Mouse (Mus musculus): ENCODE measurements around the gene Prrc2b. TPM values are rescaled to one million over a fixed set of nuclear protein-coding genes. Genes with fewer than 3 reads are reported as not detected.
A peak's percentile ranks its signal among the peaks of the same experiment; 100 is the strongest.

Prrc2b gene
- polyA plus RNA-seq, 1 experiment, result 20.7 TPM

DNA sequence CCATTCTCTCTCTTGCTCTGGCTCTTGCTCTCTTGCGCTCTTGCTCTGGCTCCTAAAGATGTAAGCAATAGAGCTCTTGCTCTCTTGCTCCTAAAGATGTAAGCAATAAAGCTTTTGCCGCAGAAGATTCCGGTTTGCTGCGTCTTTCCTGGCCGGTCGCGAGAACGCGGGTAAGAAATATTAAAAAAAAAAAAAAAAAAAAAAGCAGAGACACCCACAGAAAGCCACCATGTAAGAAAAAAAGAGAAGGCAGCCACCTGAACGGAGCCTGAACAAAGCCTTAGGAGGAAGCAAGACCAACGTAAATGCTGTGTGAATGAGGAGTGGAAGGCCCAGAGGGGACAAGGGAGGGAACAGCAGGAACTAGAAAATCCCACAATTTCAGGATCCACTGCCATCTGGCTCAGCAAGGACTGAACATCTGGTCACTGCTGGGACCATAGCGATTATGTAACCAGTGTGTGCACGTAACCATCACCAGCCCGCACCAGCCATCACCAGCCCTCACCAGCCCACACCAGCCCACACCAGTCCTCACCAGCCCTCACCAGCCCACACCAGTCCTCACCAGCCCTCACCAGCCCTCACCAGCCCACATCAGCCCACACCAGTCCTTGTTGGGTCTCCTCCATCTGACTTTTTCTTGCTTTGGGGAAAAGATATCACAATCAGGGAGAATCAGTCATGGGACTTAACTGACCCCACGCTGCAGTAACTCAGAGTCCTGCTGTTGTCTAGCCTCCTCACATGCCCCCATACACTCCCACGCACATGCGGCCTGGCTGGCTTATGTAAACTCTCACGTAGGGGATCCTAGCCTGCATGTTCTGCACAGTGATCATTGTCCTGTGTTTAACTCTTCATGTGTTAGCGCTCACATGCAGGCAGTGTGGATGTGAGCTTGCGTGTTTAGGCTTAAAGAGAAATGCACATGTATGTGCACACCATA is 30.8 kb upstream of the Prrc2b start:
- H3K4me3 ChIP-seq (replicated peaks), result peak overlapping the region; percentile 75

DNA sequence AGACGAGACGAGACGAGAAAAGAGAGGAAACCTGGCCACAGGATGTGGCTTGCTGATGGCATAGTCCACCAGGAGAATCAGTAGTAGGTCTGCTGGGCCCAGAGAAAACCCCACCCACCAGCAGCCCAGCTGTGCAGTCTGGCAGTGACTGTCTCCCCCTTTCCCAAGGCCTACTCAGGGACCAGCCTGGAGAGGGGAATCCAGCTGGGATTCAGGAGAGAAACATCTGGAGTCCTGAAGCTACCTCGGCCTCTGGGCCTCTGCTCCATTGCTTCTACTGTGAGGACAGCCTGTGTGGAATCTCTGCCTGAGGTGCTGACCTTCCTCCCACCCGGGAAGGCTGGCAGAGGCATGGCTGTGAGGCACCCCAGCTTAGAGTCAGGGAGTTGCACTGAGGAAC is 29.7 kb upstream of the Prrc2b start:
- no peak for TF ChIP-seq GATA1 (IDR thresholded peaks at IDR 0.05; ENCODE audit: borderline replicate concordance, low read length)
- TF ChIP-seq FLI1 (IDR thresholded peaks at IDR 0.05; ENCODE audit: low read length), result no peak
- Histone ChIP-seq H3K4me1 (peaks cover 59% of the 10 kb centered on the region), H3K27me3 (replicated peaks) (no peaks in the 10 kb centered on the region), H3K9me3 (peaks cover 6% of the 10 kb centered on the region; the same call in 1 of the 2 replicates), H3K4me3 (replicated peaks) (peak overlapping the region; percentile 81), H3K36me3 (replicated peaks; ENCODE audit: low read length) (peaks cover 3% of the 10 kb centered on the region)

More for the DNA sequence above, 30.8 kb upstream of the Prrc2b start:
- peaks cover 59% of the 10 kb centered on the region for H3K4me1 ChIP-seq
- no peak for TF ChIP-seq GATA1 (IDR thresholded peaks at IDR 0.05; ENCODE audit: borderline replicate concordance, low read length)
- no peak for TF ChIP-seq FLI1 (IDR thresholded peaks at IDR 0.05; ENCODE audit: low read length)
- no peaks in the 10 kb centered on the region for H3K27me3 ChIP-seq (replicated peaks)
- peaks cover 6% of the 10 kb centered on the region; the same call in 1 of the 2 replicates for H3K9me3 ChIP-seq
- peaks cover 8% of the 10 kb centered on the region for H3K36me3 ChIP-seq (replicated peaks; ENCODE audit: low read length)

DNA sequence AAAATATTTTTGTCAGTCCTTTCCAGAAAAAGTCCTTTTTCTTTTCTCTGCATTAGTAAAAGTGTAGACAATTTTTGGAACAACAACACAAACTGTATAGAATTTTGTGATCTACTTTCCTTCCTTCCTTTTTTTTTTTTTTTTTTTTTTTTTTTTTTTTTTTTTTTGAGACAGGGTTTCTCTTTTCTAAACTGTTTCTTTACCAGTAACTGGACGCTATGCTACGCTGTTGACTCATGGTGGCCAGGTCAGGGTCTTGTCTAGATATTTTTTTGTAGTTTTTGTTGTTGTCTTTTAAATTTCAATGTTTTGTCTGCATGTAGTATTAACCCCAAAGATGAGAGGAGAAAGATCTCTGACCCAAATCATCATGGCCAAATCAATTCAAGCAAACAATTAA is 29.1 kb upstream of the Prrc2b start:
- TF ChIP-seq FLI1 (IDR thresholded peaks at IDR 0.05; ENCODE audit: low read length), result no peak
- 0 out of 2 replicates have a peak, but pooled peaks cover 3% of the 10 kb centered on the region for H3K9me3 ChIP-seq
- no peaks in the 10 kb centered on the region for H3K36me3 ChIP-seq (replicated peaks; ENCODE audit: low read length)
- H3K27me3 ChIP-seq (replicated peaks), result no peaks in the 10 kb centered on the region
- peaks cover 57% of the 10 kb centered on the region for H3K4me1 ChIP-seq
- no peak overlapping the region for H3K4me3 ChIP-seq (replicated peaks)

DNA sequence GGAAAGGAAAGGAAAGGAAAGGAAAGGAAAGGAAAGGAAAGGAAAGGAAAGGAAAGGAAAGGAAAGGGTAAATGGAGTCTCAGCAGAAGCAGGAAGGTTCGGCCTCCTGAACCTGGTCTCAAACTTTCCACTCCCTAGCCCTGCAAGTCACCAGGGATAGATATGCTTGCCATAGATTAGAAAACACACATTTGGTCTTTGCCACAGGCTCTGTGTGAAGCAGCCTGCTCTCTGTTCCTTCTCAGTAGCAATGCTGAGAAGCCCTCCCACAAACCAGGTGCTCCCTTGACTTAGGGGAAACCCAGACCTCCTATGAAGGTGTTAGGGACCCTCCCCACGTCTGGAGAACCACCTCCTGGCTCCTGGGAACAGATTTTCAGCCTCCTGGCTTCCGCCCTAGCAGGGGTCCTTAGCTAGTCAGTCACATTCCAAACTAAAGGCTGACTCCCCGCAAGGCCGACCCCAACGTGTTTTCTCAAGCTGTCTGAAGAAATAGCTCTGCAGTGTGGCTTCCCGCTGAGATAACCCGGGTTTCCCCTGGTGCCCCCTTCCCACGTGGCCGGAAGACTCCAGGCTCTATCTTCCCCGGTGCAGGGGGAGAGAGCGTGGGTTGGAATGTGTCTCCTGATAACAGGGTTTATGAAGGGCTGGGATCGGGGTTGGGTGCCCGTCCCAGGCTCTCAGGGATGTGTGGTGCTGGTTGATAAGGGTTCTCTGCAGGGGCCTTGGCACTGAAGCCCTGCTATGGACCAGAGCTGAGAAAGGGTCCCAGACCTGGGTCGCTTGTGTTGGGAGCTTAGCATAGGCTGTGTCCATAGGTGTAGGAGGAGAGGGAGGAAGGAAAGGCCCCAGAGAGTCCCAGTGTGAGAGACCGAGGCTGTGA is 23.0 kb upstream of the Prrc2b start:
- Histone ChIP-seq H3K36me3 (replicated peaks; ENCODE audit: low read length) (no peaks in the 10 kb centered on the region), H3K9me3 (no peaks in the 10 kb centered on the region), H3K4me3 (replicated peaks) (peak overlapping the region; percentile 83), H3K4me1 (peaks cover 91% of the 10 kb centered on the region), H3K27me3 (replicated peaks) (no peaks in the 10 kb centered on the region)
- TF ChIP-seq FLI1 (IDR thresholded peaks at IDR 0.05; ENCODE audit: low read length), result peak; percentile 58; the same call in 1 of the 2 replicates
- peak; percentile 94 for TF ChIP-seq GATA1 (IDR thresholded peaks at IDR 0.05; ENCODE audit: borderline replicate concordance, low read length)

DNA sequence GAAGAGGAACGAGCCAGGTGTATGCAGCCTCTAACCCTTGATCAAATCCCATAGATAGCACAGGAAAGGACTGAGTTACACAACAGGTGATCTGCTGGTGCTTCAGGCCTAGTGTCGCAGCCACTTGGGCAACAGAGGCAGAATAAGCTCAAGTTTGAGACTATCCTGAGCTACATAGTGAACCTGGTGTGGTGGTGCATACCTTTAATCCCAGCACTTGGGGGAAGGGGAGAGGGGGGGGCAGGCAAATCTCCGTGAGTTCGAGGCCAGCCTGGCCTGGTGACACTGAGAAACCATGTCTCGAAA is 22.4 kb upstream of the Prrc2b start:
- Histone ChIP-seq H3K36me3 (replicated peaks; ENCODE audit: low read length) (no peaks in the 10 kb centered on the region), H3K4me1 (peaks cover 93% of the 10 kb centered on the region), H3K4me3 (replicated peaks) (peak overlapping the region; percentile 83), H3K9me3 (no peaks in the 10 kb centered on the region), H3K27me3 (replicated peaks) (no peaks in the 10 kb centered on the region)
- TF ChIP-seq GATA1 (IDR thresholded peaks at IDR 0.05; ENCODE audit: borderline replicate concordance, low read length), result no peak
- no peak for TF ChIP-seq FLI1 (IDR thresholded peaks at IDR 0.05; ENCODE audit: low read length)

DNA sequence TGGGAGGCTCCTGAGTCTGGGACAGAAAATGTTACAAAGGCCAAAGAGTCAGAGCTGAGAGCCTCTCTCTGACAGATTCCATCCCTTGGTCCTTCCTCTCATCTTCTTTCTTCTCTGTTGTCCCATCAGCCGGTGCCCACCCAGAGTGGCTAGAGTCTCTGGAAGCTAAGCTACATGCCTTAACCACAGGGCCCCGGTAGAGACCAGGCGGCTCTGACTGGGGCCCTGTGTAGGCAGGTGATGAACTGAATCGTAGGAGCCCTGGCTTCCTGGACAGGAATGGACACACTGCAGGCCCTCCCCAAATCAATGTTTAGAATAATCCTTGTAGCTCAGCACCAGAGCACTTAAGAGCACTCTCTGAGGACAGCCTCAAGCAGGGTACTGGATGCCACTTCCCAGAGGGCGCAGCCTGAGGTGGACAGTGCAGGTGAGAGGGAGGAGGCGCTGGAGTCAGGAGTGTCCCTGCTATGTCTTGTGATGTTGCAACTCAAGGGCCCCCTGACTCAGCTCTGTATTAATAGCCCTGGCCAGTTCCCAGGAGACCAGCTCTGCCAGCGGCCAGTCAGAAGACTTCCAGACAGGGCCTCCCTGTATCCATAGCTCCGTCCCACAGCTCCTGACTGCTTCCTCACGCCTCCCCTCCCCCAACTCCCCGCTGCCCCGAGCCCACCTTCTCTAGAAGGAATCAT is 21.4 kb upstream of the Prrc2b start:
- H3K4me1 ChIP-seq, result peaks cover 97% of the 10 kb centered on the region
- no peaks in the 10 kb centered on the region for H3K27me3 ChIP-seq (replicated peaks)
- no peaks in the 10 kb centered on the region for H3K9me3 ChIP-seq
- no peaks in the 10 kb centered on the region for H3K36me3 ChIP-seq (replicated peaks; ENCODE audit: low read length)
- TF ChIP-seq GATA1 (IDR thresholded peaks at IDR 0.05; ENCODE audit: borderline replicate concordance, low read length) (no peak), FLI1 (IDR thresholded peaks at IDR 0.05; ENCODE audit: low read length) (no peak)
- peak overlapping the region; percentile 67 for H3K4me3 ChIP-seq (replicated peaks)

DNA sequence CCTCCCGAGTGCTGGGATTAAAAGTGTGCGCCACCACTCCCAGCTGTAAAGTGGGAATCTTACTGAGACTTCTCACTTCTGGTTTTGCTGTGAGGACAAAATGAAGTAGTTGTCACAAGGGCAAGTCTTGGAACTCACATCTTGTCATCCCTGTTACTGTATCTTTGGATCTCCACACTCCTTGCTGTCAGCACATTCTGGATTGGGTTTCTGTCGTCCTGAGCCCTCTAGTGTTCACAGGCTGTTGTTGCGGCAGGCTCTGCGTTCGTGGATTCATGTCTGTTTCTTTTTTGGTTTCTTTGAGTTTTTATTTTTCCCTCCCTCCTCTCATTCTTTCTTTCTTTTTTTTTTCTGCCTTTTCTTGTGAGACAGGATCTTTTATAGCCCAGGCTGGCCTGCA is 20.4 kb upstream of the Prrc2b start:
- peak overlapping the region; percentile 75 for H3K4me3 ChIP-seq (replicated peaks)
- H3K4me1 ChIP-seq, result peaks cover 91% of the 10 kb centered on the region
- TF ChIP-seq FLI1 (IDR thresholded peaks at IDR 0.05; ENCODE audit: low read length) (no peak), GATA1 (IDR thresholded peaks at IDR 0.05; ENCODE audit: borderline replicate concordance, low read length) (no peak)
- no peaks in the 10 kb centered on the region for H3K36me3 ChIP-seq (replicated peaks; ENCODE audit: low read length)
- H3K9me3 ChIP-seq, result no peaks in the 10 kb centered on the region
- H3K27me3 ChIP-seq (replicated peaks), result no peaks in the 10 kb centered on the region

DNA sequence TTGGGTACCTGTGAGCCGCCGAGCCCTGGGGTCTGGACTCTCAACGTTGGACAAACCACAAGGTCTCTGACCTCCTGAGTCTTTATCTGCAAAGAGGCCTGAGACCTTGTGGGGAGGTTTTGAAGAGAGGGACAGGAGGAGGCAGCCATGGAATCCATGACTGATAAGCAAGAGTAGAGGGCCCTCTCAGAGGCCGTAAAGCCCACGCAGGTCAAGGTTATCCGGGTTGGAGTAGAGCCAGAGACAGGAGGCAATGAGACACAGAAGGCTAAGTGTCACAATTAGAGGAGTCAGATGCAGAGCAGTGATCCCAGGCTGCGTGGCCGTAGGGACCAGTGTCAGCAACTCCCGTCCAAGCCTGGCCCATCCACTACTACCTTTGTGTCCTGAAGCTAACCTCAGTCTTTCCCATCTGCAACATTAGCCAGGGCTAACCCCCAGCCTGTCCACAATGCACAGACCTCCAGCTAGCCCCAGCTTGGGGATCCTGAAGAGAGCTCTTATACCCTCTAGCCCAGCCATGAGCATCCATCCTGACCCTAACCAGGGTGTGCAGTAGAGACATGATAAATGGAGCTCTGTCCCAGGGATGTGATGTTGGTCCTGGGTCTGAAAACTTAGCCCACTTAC is 19.6 kb upstream of the Prrc2b start:
- no peaks in the 10 kb centered on the region for H3K36me3 ChIP-seq (replicated peaks; ENCODE audit: low read length)
- H3K9me3 ChIP-seq, result no peaks in the 10 kb centered on the region
- H3K4me3 ChIP-seq (replicated peaks), result peak overlapping the region; percentile 56
- no peaks in the 10 kb centered on the region for H3K27me3 ChIP-seq (replicated peaks)
- no peak for TF ChIP-seq GATA1 (IDR thresholded peaks at IDR 0.05; ENCODE audit: borderline replicate concordance, low read length)
- no peak for TF ChIP-seq FLI1 (IDR thresholded peaks at IDR 0.05; ENCODE audit: low read length)
- H3K4me1 ChIP-seq, result peaks cover 82% of the 10 kb centered on the region

Data from megakaryocyte, embryonic 14.5 days (primary cell).